Mouse (Mus musculus) MEL-GATA-1-ER (cell line): ENCODE data around the gene Pnrc1.

Source experiments
- DNase-seq: peaks from one replicate; pipeline ENCODE4 v3.0.0-alpha.2; 2012; ENCODE audit warnings: low read depth; ENCODE audit errors: extremely low read depth

Pnrc1 gene

DNA sequence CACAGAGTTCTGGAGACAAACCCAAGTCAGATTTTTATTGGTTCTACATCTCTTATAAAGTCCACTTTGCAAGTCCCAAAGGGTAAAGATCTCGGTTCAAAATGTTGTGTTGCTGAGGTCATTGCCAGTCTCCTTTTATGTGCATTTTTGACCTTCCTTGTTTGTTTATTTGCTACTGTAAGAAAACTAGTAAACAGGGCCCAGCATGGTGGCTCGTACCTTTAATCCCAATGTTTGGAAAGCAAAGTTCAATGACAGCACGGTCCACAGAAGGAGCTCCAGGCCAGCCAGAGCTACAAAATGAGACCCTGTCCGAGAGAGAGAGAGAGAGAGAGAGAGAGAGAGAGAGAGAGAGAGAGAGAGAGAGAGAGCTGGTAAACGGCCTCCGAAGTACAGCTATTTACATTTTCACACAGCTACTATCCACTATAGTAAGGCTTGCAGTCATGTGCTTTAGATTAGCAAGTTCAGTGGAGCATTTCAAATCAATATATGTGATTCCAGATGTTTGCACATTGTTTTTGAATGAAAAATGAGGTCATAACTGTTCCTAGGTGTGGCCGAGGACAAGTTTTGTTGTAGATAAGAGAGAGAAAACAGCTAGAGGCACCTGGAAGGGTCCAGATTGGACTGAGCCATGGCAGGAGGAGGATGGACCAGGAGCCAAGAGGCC lies 65.8 kb downstream of the Pnrc1 start:
- no peak for DNase-seq

DNA sequence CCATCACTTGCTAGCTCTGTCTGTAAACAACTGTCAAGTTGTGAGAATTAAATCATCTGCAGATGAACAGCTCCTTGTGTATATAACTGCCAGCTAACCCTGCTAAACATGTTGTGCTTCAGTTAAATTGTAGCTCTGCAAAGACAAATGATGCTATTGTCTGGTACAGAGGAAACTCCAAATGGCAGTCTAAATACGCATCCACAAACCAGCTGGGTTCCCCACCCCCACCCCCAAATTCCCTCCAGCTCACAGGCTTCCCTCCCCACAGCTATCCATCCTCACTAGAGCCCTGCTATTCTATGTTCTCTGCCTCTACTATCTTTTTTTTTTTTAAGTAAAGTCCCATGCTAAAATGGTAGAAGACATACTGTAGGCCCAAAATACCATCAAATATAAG lies 68.1 kb downstream of the Pnrc1 start:
- DNase-seq = no peak

DNA sequence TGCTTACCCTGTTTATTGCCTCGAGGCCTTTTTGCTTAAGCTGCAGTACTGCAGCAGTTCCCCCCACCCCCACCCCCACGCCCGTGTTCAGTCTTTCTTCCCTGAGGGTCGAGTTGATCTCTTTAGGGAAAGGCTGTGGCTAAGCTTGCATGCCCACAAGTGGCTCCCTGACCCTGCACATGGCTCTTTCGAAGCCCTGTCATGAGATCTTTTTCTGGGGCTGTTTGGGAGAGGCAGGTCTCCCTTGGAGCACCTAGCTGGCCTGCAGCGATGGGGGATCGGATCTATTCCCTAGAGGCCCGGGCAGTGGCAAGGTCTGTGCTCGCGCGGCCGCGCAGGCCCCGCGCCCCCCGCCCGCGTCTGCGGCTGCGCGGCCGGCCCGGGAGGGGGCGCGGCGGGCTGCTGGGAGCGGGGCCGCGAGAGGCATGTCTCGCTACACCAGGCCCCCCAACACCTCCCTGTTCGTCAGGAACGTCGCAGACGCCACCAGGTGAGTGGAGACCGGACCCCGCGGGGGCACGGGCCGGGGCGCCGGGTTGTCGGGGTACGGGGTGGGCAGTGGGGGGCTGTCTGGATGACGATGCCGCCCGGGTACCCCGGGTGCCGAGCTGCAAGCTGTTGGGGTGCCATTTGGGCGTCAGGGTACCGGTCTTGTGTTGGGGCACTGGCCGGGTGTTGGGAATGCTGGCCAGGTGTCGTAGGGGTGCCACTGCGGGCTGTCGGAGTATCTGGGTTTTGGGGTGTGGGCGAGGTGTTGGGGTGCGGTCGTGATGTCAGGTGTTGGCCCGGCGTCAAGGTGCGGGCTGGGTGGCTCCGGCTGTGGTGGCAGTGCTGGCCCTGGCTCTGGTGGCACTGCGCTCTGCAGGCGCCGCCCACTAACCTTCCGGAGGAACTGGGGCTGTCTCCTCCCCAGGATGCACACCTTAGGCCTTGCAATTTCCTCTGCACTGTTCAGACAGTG lies 80.8 kb downstream of the Pnrc1 start, which contains the start of gene Srsf12:
Srsf12 (plus strand) TSS at position 111 of the 961 bp plus-strand sequence.
- no peak for DNase-seq

DNA sequence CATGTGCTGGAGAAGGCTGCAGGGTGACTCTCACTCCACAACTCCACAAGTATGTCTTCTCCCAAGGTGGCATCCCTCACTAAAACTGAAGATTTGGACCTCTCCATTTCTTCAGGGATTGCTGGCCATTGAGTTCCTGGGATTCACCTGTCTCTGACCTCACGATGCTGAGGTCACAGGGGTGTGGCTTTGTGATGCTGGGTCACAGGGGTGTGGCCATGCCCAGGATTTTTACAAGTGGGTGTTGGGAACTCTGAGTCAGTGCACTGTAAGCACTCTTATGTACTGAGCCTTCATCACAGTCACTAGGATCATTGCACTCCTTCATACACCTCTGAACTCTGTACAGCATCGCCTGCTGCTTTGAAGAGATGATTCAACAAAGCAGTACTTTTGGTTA lies 82.4 kb downstream of the Pnrc1 start:
- no peak for DNase-seq

DNA sequence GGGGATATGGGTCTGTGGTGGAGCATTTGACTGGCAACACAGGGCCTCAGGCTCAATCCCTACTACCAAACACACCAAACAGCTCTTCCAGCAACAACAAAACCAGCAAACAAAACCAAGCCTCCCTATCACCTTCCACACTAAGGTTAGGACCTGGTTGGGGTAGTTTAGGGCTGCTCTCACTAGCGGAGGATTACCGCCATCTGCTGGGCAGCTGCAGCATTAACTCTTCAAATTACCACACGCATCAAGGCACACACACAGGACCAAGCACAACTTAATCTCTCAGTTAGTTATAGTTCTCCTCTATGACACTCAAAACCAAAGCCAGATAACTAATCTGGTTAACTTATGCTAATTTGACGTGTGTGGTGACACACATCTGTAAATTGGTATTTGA lies 85.3 kb downstream of the Pnrc1 start:
- DNase-seq = peak; percentile 15

DNA sequence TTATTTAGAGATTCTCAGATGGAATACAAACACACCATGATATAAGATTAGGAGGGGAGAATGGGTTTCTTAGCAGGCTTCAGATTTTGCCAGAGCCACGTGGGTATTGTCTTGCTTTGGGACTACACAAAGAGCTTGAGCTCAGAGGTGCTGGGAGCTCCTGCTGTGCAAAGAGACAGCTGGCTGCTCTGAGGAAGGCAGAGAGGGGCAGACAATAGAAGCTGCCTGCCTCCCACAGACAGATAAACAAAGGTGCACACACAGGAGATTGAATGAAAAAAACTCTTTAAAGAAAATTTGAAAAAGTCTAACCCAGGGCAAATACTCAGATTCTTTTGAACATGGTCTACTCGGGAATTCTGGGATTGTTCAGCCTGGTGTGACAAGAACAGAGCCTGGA lies 91.8 kb downstream of the Pnrc1 start:
- DNase-seq = no peak
